Mouse (Mus musculus) cerebellum, adult 2 months (tissue): Measurements from ENCODE around the gene Arpc2. TPM values are rescaled to one million over a fixed set of nuclear protein-coding genes. Genes with fewer than 3 reads are reported as not detected.

Experiments
- DNase-seq, 2 experiments: peaks; one replicate each; pipeline ENCODE4 v3.0.0; 2021
- H3K27ac ChIP-seq: fragments of 200-500 bp; 2 replicates; pipeline ENCODE4 v1.5.1; 2012; ENCODE audit warnings: low read length, control low read depth, inconsistent platforms; ENCODE audit not compliant: insufficient read depth
- H3K27me3 ChIP-seq: fragments of 200-500 bp; 2 replicates; pipeline ENCODE4 v1.6.1; 2012; ENCODE audit warnings: inconsistent platforms, mild to moderate bottlenecking, low read length, moderate library complexity; ENCODE audit not compliant: control insufficient read depth, insufficient read depth
- H3K4me1 ChIP-seq: fragments of 200-500 bp; 2 replicates; pipeline ENCODE4 v1.6.1; 2011; ENCODE audit warnings: low read length; ENCODE audit not compliant: control insufficient read depth, insufficient read depth
- H3K4me3 ChIP-seq: fragments of 200-500 bp; replicated peaks from 2 replicates; pipeline ENCODE3; 2011; ENCODE audit warnings: mild to moderate bottlenecking, low read depth, low read length, control low read depth; ENCODE audit not compliant: insufficient read depth
- CTCF ChIP-seq: fragments of 200-500 bp; IDR thresholded peaks from 2 replicates; pipeline ENCODE4 v1.5.1; 2011; ENCODE audit warnings: low read depth, mild to moderate bottlenecking, control low read depth, low read length, moderate library complexity, borderline replicate concordance; ENCODE audit not compliant: insufficient read depth
- POLR2A ChIP-seq: fragments of 200-500 bp; IDR thresholded peaks from 2 replicates; pipeline ENCODE4 v1.6.1; 2011; ENCODE audit warnings: low read length, control low read depth, borderline replicate concordance; ENCODE audit not compliant: insufficient read depth
- WGBS: fragments of 180-500 bp; shearing (Covaris S2); methylation state at CpG from one replicate; pipeline ENCODE4 v1.1.7; 2018; 5-methylcytosine and 5-hydroxymethylcytosine counted together
- polyA plus RNA-seq: library from polyadenylated mRNA; depleted of rRNA; stranded (reverse); fragments of >200 nt; gene quantifications from 2 replicates; pipeline ENCODE4 v1.2.3, GENCODE M21; 2012

Arpc2 gene
- polyA plus RNA-seq, 1 experiment: 146 TPM

GRCm38 (mm10) chr1:74288327-74288726, 52.4 kb downstream of the Arpc2 start:
- Histone ChIP-seq H3K27ac (no peak overlapping the region), H3K27me3 (no peaks in the 10 kb centered on the region), H3K4me3 (no peak overlapping the region), H3K4me1 (peaks cover 30% of the 10 kb centered on the region)
- TF ChIP-seq CTCF (no peak), POLR2A (no peak)
- 58% methylated on average over 4 of the region's 4 CpGs for WGBS
- no peak for DNase-seq

GRCm38 (mm10) chr1:74289248-74289647, 53.4 kb downstream of the Arpc2 start:
- DNase-seq: no peak
- 48% methylated on average over 9 of the region's 9 CpGs for WGBS

GRCm38 (mm10) chr1:74289740-74290139, 53.9 kb downstream of the Arpc2 start:
- TF ChIP-seq POLR2A (no peak), CTCF (no peak)
- H3K4me1 ChIP-seq: peaks cover 41% of the 10 kb centered on the region
- peak overlapping the region; percentile 55 for H3K27ac ChIP-seq
- no peaks in the 10 kb centered on the region for H3K27me3 ChIP-seq
- H3K4me3 ChIP-seq: no peak overlapping the region
- no peak for DNase-seq
- WGBS: 35% methylated on average over 2 of the region's 2 CpGs

More at GRCm38 (mm10) chr1:74289248-74289647, 53.4 kb downstream of the Arpc2 start:
- Histone ChIP-seq H3K27ac (0 out of 2 replicates have a peak overlapping the region, but pooled peaks have one; percentile 11), H3K4me3 (no peak overlapping the region), H3K4me1 (peaks cover 39% of the 10 kb centered on the region), H3K27me3 (no peaks in the 10 kb centered on the region)
- no peak for TF ChIP-seq CTCF

- Histone ChIP-seq H3K4me1 (peaks cover 45% of the 10 kb centered on the region), H3K27ac (peak overlapping the region; percentile 55), H3K27me3 (no peaks in the 10 kb centered on the region), H3K4me3 (no peak overlapping the region)
- TF ChIP-seq CTCF: no peak
- no peak for TF ChIP-seq POLR2A
- WGBS: 66% methylated on average over 5 of the region's 5 CpGs
- DNase-seq: peak in 1 of 2 experiments; percentile 48
Observed at GRCm38 (mm10) chr1:74290141-74290540, 54.3 kb downstream of the Arpc2 start.

GRCm38 (mm10) chr1:74292331-74293020, 56.6 kb downstream of the Arpc2 start:
- no peak overlapping the region for H3K4me3 ChIP-seq
- 79% methylated on average over 11 of the region's 11 CpGs for WGBS
- no peak overlapping the region for H3K27ac ChIP-seq
- no peak for DNase-seq
- H3K4me1 ChIP-seq: peaks cover 63% of the 10 kb centered on the region
- H3K27me3 ChIP-seq: no peaks in the 10 kb centered on the region
- TF ChIP-seq CTCF (no peak), POLR2A (no peak)

GRCm38 (mm10) chr1:74293306-74293960, 57.5 kb downstream of the Arpc2 start:
- Histone ChIP-seq H3K4me3 (no peak overlapping the region), H3K27ac (no peak overlapping the region; the same call in 1 of the 2 replicates), H3K4me1 (peaks cover 72% of the 10 kb centered on the region), H3K27me3 (no peaks in the 10 kb centered on the region)
- 72% methylated on average over 8 of the region's 8 CpGs for WGBS
- DNase-seq: no peak
- TF ChIP-seq CTCF: no peak
- TF ChIP-seq POLR2A: no peak

GRCm38 (mm10) chr1:74294090-74294643, 58.3 kb downstream of the Arpc2 start:
- H3K27me3 ChIP-seq: no peaks in the 10 kb centered on the region
- 48% methylated on average over 3 of the region's 3 CpGs for WGBS
- H3K27ac ChIP-seq: peak overlapping the region; percentile 62
- no peak for DNase-seq
- H3K4me3 ChIP-seq: no peak overlapping the region
- H3K4me1 ChIP-seq: peaks cover 75% of the 10 kb centered on the region
- TF ChIP-seq CTCF: no peak
- no peak for TF ChIP-seq POLR2A
